Comparison of ENCODE assay signal across 21 mouse cellular contexts in genomic region chr12:81920614-81921013, GRCm38 (mm10).
"Had no signal": no experiment of that assay in that cellular context is flagged by ENCODE, and none has a peak within 500 bp of the region (broad histone marks: within the 10 kb centered on the region; RNA-seq: fewer than 3 reads in every experiment).

No protein-coding gene starts in this region.

- DNase-seq: liver, embryonic 13.5 days; liver, postnatal 0 days; lung, embryonic 14.5 days; lung, postnatal 14 days; lung, postnatal 36 days; retina, postnatal 1 day; right cerebral cortex, postnatal 25 days; right cerebral cortex, postnatal 4 days; spleen, adult 18-20 months; thymus, adult 18-20 months; thymus, postnatal 14 days; thymus, postnatal 36 days had no signal

- H3K9ac ChIP-seq: liver, embryonic 13.5 days; liver, embryonic 15.5 days; liver, postnatal 0 days; lung, embryonic 14.5 days; midbrain, embryonic 13.5 days; midbrain, embryonic 15.5 days; neural tube, embryonic 13.5 days; neural tube, embryonic 15.5 days had no signal

- H3K4me3 ChIP-seq: liver, embryonic 13.5 days; liver, embryonic 15.5 days; megakaryocyte, embryonic 14.5 days; midbrain, embryonic 13.5 days; midbrain, embryonic 15.5 days; myocyte; neural tube, embryonic 13.5 days; neural tube, embryonic 15.5 days had no signal

- H3K4me1 ChIP-seq: liver, embryonic 13.5 days; liver, embryonic 15.5 days; midbrain, embryonic 13.5 days; midbrain, embryonic 15.5 days; neural tube, embryonic 13.5 days; neural tube, embryonic 15.5 days had no signal

- H3K27ac ChIP-seq: liver, embryonic 13.5 days; liver, embryonic 15.5 days; macrophage; midbrain, embryonic 13.5 days; midbrain, embryonic 15.5 days; neural tube, embryonic 13.5 days; neural tube, embryonic 15.5 days had no signal

- H3K27me3 ChIP-seq: liver, embryonic 13.5 days; liver, embryonic 15.5 days; megakaryocyte, embryonic 14.5 days; midbrain, embryonic 13.5 days; midbrain, embryonic 15.5 days; neural tube, embryonic 13.5 days; neural tube, embryonic 15.5 days had no signal

- H3K9me3 ChIP-seq: liver, embryonic 13.5 days; liver, embryonic 15.5 days; megakaryocyte, embryonic 14.5 days; midbrain, embryonic 13.5 days; midbrain, embryonic 15.5 days; neural tube, embryonic 13.5 days; neural tube, embryonic 15.5 days had no signal

- ATAC-seq: liver, postnatal 0 days; midbrain, embryonic 13.5 days; midbrain, embryonic 15.5 days had no signal

- H3K36me3 ChIP-seq: liver, embryonic 15.5 days had no signal

- H3K4me2 ChIP-seq: liver, embryonic 13.5 days; liver, embryonic 15.5 days; lung, embryonic 14.5 days; midbrain, embryonic 11.5 days; midbrain, embryonic 13.5 days; midbrain, embryonic 15.5 days; neural tube, embryonic 13.5 days; neural tube, embryonic 15.5 days had no signal
